Mouse (Mus musculus) lung, postnatal 36 days (tissue): ENCODE measurements at regions not wholly inside any gene's neighbourhood (a gene's known extent, or its start where the extent isn't known, plus 50 kb on each side); places are given as distances from the start of the nearest gene placed in this dataset.
A peak's percentile ranks its signal among the peaks of the same experiment; 100 is the strongest.
"Not testable (repeated sequence)": the region's sequence is repeated elsewhere in the genome, so short reads cannot be mapped to it uniquely, and the experiment has no call there.

ENCODE experiments used
- DNase-seq: peaks from one replicate; pipeline ENCODE4 v3.0.0; 2022; ENCODE audit warnings: mixed read lengths

GRCm38 (mm10) chr2:18617520-18617919 is 54.7 kb upstream of the Commd3 start:
- DNase-seq = no peak

- DNase-seq = no peak
These were observed 62.4 kb upstream of the Commd3 start for GRCm38 (mm10) chr2:18609868-18610185.

GRCm38 (mm10) chr2:18609075-18609867 is 62.9 kb upstream of the Commd3 start:
- no peak for DNase-seq

- DNase-seq = peak; percentile 27
These were observed 63.7 kb upstream of the Commd3 start for GRCm38 (mm10) chr2:18608260-18609074.

- no peak for DNase-seq
These were observed 64.5 kb upstream of the Commd3 start for GRCm38 (mm10) chr2:18607586-18608259.

- no peak for DNase-seq
These were observed 65.1 kb upstream of the Commd3 start for GRCm38 (mm10) chr2:18607088-18607487.

- DNase-seq = no peak
These were observed 80.0 kb upstream of the Commd3 start for GRCm38 (mm10) chr2:18592221-18592620.

GRCm38 (mm10) chr2:18588232-18588631 is 84.0 kb upstream of the Commd3 start:
- DNase-seq = no peak

- no peak for DNase-seq
These were observed 84.4 kb upstream of the Commd3 start for GRCm38 (mm10) chr2:18587746-18588231.

GRCm38 (mm10) chr2:18586925-18587724 is 85.1 kb upstream of the Commd3 start:
- DNase-seq = peak; percentile 88

GRCm38 (mm10) chr2:18585564-18586336 is 86.4 kb upstream of the Commd3 start:
- peak; percentile 17 for DNase-seq

GRCm38 (mm10) chr2:18558133-18558532 is 114.1 kb upstream of the Commd3 start:
- no peak for DNase-seq

GRCm38 (mm10) chr2:18547964-18548643 is 124.1 kb upstream of the Commd3 start:
- DNase-seq = peak; percentile 4

GRCm38 (mm10) chr2:18524387-18524786 is 131.8 kb upstream of the Dnajc1 start:
- DNase-seq = no peak

- no peak for DNase-seq
These were observed 131.3 kb upstream of the Dnajc1 start for GRCm38 (mm10) chr2:18523911-18524310.

- DNase-seq = peak; percentile 28
These were observed 120.8 kb upstream of the Dnajc1 start for GRCm38 (mm10) chr2:18513435-18513834.

- no peak for DNase-seq
These were observed 116.7 kb upstream of the Dnajc1 start for GRCm38 (mm10) chr2:18509317-18509716.

- DNase-seq = peak; percentile 48
These were observed 80.7 kb upstream of the Dnajc1 start for GRCm38 (mm10) chr2:18473361-18473771.

- DNase-seq = no peak
These were observed 68.3 kb upstream of the Dnajc1 start for GRCm38 (mm10) chr2:18460901-18461300.

- DNase-seq = not testable (repeated sequence)
These were observed 67.7 kb upstream of the Dnajc1 start for GRCm38 (mm10) chr2:18460281-18460680.

GRCm38 (mm10) chr2:18453426-18453825 is 60.8 kb upstream of the Dnajc1 start:
- not testable (repeated sequence) for DNase-seq
